Mouse (Mus musculus) embryonic facial prominence, embryonic 15.5 days (tissue): ENCODE measurements at regions not wholly inside any gene's neighbourhood (a gene's known extent, or its start where the extent isn't known, plus 50 kb on each side); places are given as distances from the start of the nearest gene placed in this dataset.

Experiments used
- ATAC-seq: fragments of 200-750 bp; cut with Nextera tagmentation; 2 replicates; pipeline ENCODE4 v1.8.0; 2017; ENCODE audit warnings: low read depth, moderate TSS enrichment; ENCODE audit not compliant: insufficient number of reproducible peaks, low FRiP score, low TSS enrichment
- H3K27ac ChIP-seq: fragments of 300-500 bp; sonication (generic); replicated peaks from 2 replicates; pipeline ENCODE4 v1.5.1; 2015; ENCODE audit warnings: mild to moderate bottlenecking, inconsistent platforms
- H3K27me3 ChIP-seq: fragments of 300-500 bp; sonication (generic); 2 replicates; pipeline ENCODE4 v1.6.1; 2015; ENCODE audit warnings: inconsistent platforms
- H3K36me3 ChIP-seq: fragments of 300-500 bp; sonication (generic); 2 replicates; pipeline ENCODE4 v1.6.1; 2015; ENCODE audit warnings: mild to moderate bottlenecking, inconsistent platforms
- H3K4me1 ChIP-seq: fragments of 300-500 bp; sonication (generic); 2 replicates; pipeline ENCODE4 v1.6.1; 2015; ENCODE audit warnings: inconsistent platforms
- H3K4me2 ChIP-seq: fragments of 300-500 bp; sonication (generic); replicated peaks from 2 replicates; pipeline ENCODE4 v1.6.1; 2015; ENCODE audit warnings: mild to moderate bottlenecking, inconsistent platforms
- H3K4me3 ChIP-seq: fragments of 300-500 bp; sonication (generic); replicated peaks from 2 replicates; pipeline ENCODE4 v1.5.1; 2015; ENCODE audit warnings: mild to moderate bottlenecking, inconsistent platforms
- H3K9ac ChIP-seq: fragments of 300-500 bp; sonication (generic); 2 replicates; pipeline ENCODE4 v1.6.1; 2015; ENCODE audit warnings: inconsistent platforms
- H3K9me3 ChIP-seq: fragments of 300-500 bp; sonication (generic); replicated peaks from 2 replicates; pipeline ENCODE4 v1.6.1; 2016; ENCODE audit warnings: inconsistent platforms
- WGBS: fragments of 180-500 bp; shearing (Covaris S2); methylation state at CpG from one replicate; pipeline ENCODE4 v1.1.7; 2015; 5-methylcytosine and 5-hydroxymethylcytosine counted together

GRCm38 (mm10) chr2:50921002-50921401 is 227.9 kb downstream of the Rnd3 start:
- no peak overlapping the region for H3K27ac ChIP-seq
- ATAC-seq: no peak
- H3K4me3 ChIP-seq: no peak overlapping the region

GRCm38 (mm10) chr2:50916323-50917221 is 232.3 kb downstream of the Rnd3 start:
- H3K9me3 ChIP-seq: no peaks in the 10 kb centered on the region
- no peak overlapping the region for H3K9ac ChIP-seq
- no peak for ATAC-seq
- no peak overlapping the region for H3K27ac ChIP-seq
- no peaks in the 10 kb centered on the region for H3K36me3 ChIP-seq
- WGBS: 48% methylated on average over 18 of the region's 18 CpGs
- no peaks in the 10 kb centered on the region for H3K27me3 ChIP-seq
- H3K4me2 ChIP-seq: no peak overlapping the region
- H3K4me3 ChIP-seq: no peak overlapping the region
- no peaks in the 10 kb centered on the region for H3K4me1 ChIP-seq

More at GRCm38 (mm10) chr2:50921002-50921401, 227.9 kb downstream of the Rnd3 start:
- H3K9ac ChIP-seq: no peak overlapping the region
- no peaks in the 10 kb centered on the region for H3K27me3 ChIP-seq
- H3K36me3 ChIP-seq: no peaks in the 10 kb centered on the region
- no peak overlapping the region for H3K4me2 ChIP-seq
- H3K4me1 ChIP-seq: no peaks in the 10 kb centered on the region
- H3K9me3 ChIP-seq: no peaks in the 10 kb centered on the region

GRCm38 (mm10) chr2:50915149-50915548 is 233.8 kb downstream of the Rnd3 start:
- WGBS: 65% methylated on average over 2 of the region's 2 CpGs
- Histone ChIP-seq H3K27me3 (no peaks in the 10 kb centered on the region), H3K36me3 (no peaks in the 10 kb centered on the region), H3K9me3 (no peaks in the 10 kb centered on the region), H3K4me3 (no peak overlapping the region), H3K27ac (no peak overlapping the region), H3K4me1 (no peaks in the 10 kb centered on the region), H3K9ac (no peak overlapping the region), H3K4me2 (no peak overlapping the region)
- ATAC-seq: no peak

GRCm38 (mm10) chr2:50914176-50914575 is 234.7 kb downstream of the Rnd3 start:
- Histone ChIP-seq H3K9ac (no peak overlapping the region), H3K36me3 (no peaks in the 10 kb centered on the region), H3K27me3 (no peaks in the 10 kb centered on the region), H3K27ac (no peak overlapping the region), H3K4me2 (no peak overlapping the region), H3K4me3 (no peak overlapping the region), H3K4me1 (no peaks in the 10 kb centered on the region), H3K9me3 (no peaks in the 10 kb centered on the region)
- no peak for ATAC-seq

GRCm38 (mm10) chr2:50908762-50909161 is 240.1 kb downstream of the Rnd3 start:
- no peak overlapping the region for H3K4me2 ChIP-seq
- no peak overlapping the region for H3K27ac ChIP-seq
- H3K4me1 ChIP-seq: no peaks in the 10 kb centered on the region
- H3K27me3 ChIP-seq: no peaks in the 10 kb centered on the region
- H3K9ac ChIP-seq: no peak overlapping the region
- WGBS: 93% methylated on average over 3 of the region's 3 CpGs
- no peak overlapping the region for H3K4me3 ChIP-seq
- H3K9me3 ChIP-seq: no peaks in the 10 kb centered on the region
- no peak for ATAC-seq
- no peaks in the 10 kb centered on the region for H3K36me3 ChIP-seq

GRCm38 (mm10) chr2:50902701-50903100 is 246.2 kb downstream of the Rnd3 start:
- no peak overlapping the region for H3K4me2 ChIP-seq
- no peak overlapping the region for H3K27ac ChIP-seq
- no peaks in the 10 kb centered on the region for H3K36me3 ChIP-seq
- no peaks in the 10 kb centered on the region for H3K27me3 ChIP-seq
- no peaks in the 10 kb centered on the region for H3K9me3 ChIP-seq
- H3K4me1 ChIP-seq: no peaks in the 10 kb centered on the region
- no peak overlapping the region for H3K4me3 ChIP-seq
- ATAC-seq: no peak
- 58% methylated on average over 8 of the region's 8 CpGs for WGBS
- H3K9ac ChIP-seq: no peak overlapping the region

- H3K36me3 ChIP-seq: no peaks in the 10 kb centered on the region
These were observed 246.7 kb downstream of the Rnd3 start for GRCm38 (mm10) chr2:50902220-50902619.

GRCm38 (mm10) chr2:50888992-50889391 is 259.9 kb downstream of the Rnd3 start:
- WGBS: 33% methylated on average over 5 of the region's 5 CpGs

More at GRCm38 (mm10) chr2:50902220-50902619, 246.7 kb downstream of the Rnd3 start:
- H3K4me1 ChIP-seq: no peaks in the 10 kb centered on the region
- H3K9me3 ChIP-seq: no peaks in the 10 kb centered on the region
- no peak overlapping the region for H3K4me2 ChIP-seq
- 46% methylated on average over 9 of the region's 9 CpGs for WGBS
- no peak overlapping the region for H3K4me3 ChIP-seq
- H3K27me3 ChIP-seq: no peaks in the 10 kb centered on the region
- ATAC-seq: no peak
- no peak overlapping the region for H3K27ac ChIP-seq
- no peak overlapping the region for H3K9ac ChIP-seq

GRCm38 (mm10) chr2:50887954-50888353 is 261.0 kb downstream of the Rnd3 start:
- H3K4me2 ChIP-seq: no peak overlapping the region
- WGBS: 77% methylated on average over 4 of the region's 4 CpGs
- H3K36me3 ChIP-seq: no peaks in the 10 kb centered on the region
- no peaks in the 10 kb centered on the region for H3K27me3 ChIP-seq
- peaks cover 6% of the 10 kb centered on the region for H3K4me1 ChIP-seq
- no peak overlapping the region for H3K27ac ChIP-seq
- H3K9ac ChIP-seq: no peak overlapping the region
- no peak overlapping the region for H3K4me3 ChIP-seq
- ATAC-seq: no peak
- no peaks in the 10 kb centered on the region for H3K9me3 ChIP-seq

More at GRCm38 (mm10) chr2:50888992-50889391, 259.9 kb downstream of the Rnd3 start:
- no peaks in the 10 kb centered on the region for H3K27me3 ChIP-seq
- no peak overlapping the region for H3K9ac ChIP-seq
- H3K36me3 ChIP-seq: no peaks in the 10 kb centered on the region
- H3K4me2 ChIP-seq: no peak overlapping the region
- H3K4me1 ChIP-seq: peaks cover 6% of the 10 kb centered on the region
- H3K4me3 ChIP-seq: no peak overlapping the region
- no peaks in the 10 kb centered on the region for H3K9me3 ChIP-seq
- ATAC-seq: no peak
- H3K27ac ChIP-seq: no peak overlapping the region

GRCm38 (mm10) chr2:50885924-50886315 is 263.0 kb downstream of the Rnd3 start:
- no peak overlapping the region for H3K4me2 ChIP-seq
- 0 out of 2 replicates have a peak overlapping the region, but pooled peaks have one; percentile 23 for H3K27ac ChIP-seq
- no peak overlapping the region for H3K9ac ChIP-seq
- H3K36me3 ChIP-seq: no peaks in the 10 kb centered on the region
- peaks cover 6% of the 10 kb centered on the region for H3K4me1 ChIP-seq
- ATAC-seq: peak; percentile 87
- whole genome bisulfite sequencing: 14% methylated on average over 7 of the region's 7 CpGs
- H3K4me3 ChIP-seq: no peak overlapping the region
- no peaks in the 10 kb centered on the region for H3K9me3 ChIP-seq
- H3K27me3 ChIP-seq: no peaks in the 10 kb centered on the region

GRCm38 (mm10) chr2:50885280-50885923 is 263.5 kb downstream of the Rnd3 start:
- Histone ChIP-seq H3K36me3 (no peaks in the 10 kb centered on the region), H3K4me1 (peaks cover 6% of the 10 kb centered on the region), H3K27me3 (no peaks in the 10 kb centered on the region), H3K4me2 (no peak overlapping the region), H3K9me3 (no peaks in the 10 kb centered on the region), H3K9ac (no peak overlapping the region), H3K4me3 (no peak overlapping the region), H3K27ac (0 out of 2 replicates have a peak overlapping the region, but pooled peaks have one; percentile 23)
- 52% methylated on average over 4 of the region's 4 CpGs for WGBS
- ATAC-seq: no peak
